Mouse (Mus musculus) CD8-positive naive resting alpha-beta T cell, adult 2 months (primary cell): Measurements from ENCODE around the gene Hoxd13.

Experiments
- DNase-seq, 2 experiments: peaks; one replicate each; pipeline ENCODE4 v3.0.0; 2022; ENCODE audit warnings: low read depth in 2 of 2, low spot score in 2 of 2

Hoxd13 gene

GRCm38 (mm10) chr2:74704999-74705466, 36.9 kb downstream of the Hoxd13 start:
- DNase-seq = no peak

GRCm38 (mm10) chr2:74705467-74706089, 37.5 kb downstream of the Hoxd13 start:
- DNase-seq = no peak

GRCm38 (mm10) chr2:74706393-74706960, 38.4 kb downstream of the Hoxd13 start:
- no peak for DNase-seq

- no peak for DNase-seq
Measured at GRCm38 (mm10) chr2:74707599-74707998, 39.5 kb downstream of the Hoxd13 start.

- DNase-seq = no peak
Measured at GRCm38 (mm10) chr2:74708676-74709075, 40.6 kb downstream of the Hoxd13 start.

GRCm38 (mm10) chr2:74709465-74710419, 41.6 kb downstream of the Hoxd13 start:
- no peak for DNase-seq

GRCm38 (mm10) chr2:74710929-74711543, 42.9 kb downstream of the Hoxd13 start:
- DNase-seq = no peak

- no peak for DNase-seq
Measured at GRCm38 (mm10) chr2:74711721-74712621, 43.9 kb downstream of the Hoxd13 start, which contains the start of the genes Hoxd3 and Hoxd4. Gene Hoxd3 (plus strand): TSS chr2:74711927. Gene Hoxd4 (plus strand): TSS chr2:74711929.

GRCm38 (mm10) chr2:74713239-74714150, 45.4 kb downstream of the Hoxd13 start:
- DNase-seq = no peak

- no peak for DNase-seq
Measured at GRCm38 (mm10) chr2:74714156-74714789, 46.2 kb downstream of the Hoxd13 start.

- DNase-seq = no peak
Measured at GRCm38 (mm10) chr2:74714881-74715280, 46.8 kb downstream of the Hoxd13 start.

GRCm38 (mm10) chr2:74715504-74716241, 47.6 kb downstream of the Hoxd13 start:
- DNase-seq = peak; percentile 68 to 81

GRCm38 (mm10) chr2:74720384-74720783, 52.3 kb downstream of the Hoxd13 start:
- no peak for DNase-seq

GRCm38 (mm10) chr2:74720955-74721491, 52.9 kb downstream of the Hoxd13 start:
- no peak for DNase-seq
